Mouse (Mus musculus) ES-Bruce4 (cell line): ENCODE data around the gene Kcnq1. TPM values are rescaled to one million over a fixed set of nuclear protein-coding genes. Genes with fewer than 3 reads are reported as not detected.

Source experiments
- H3K27ac ChIP-seq: 2 replicates; pipeline ENCODE4 v1.5.1; 2012; ENCODE audit warnings: low read length, inconsistent platforms; ENCODE audit not compliant: insufficient read depth
- H3K27me3 ChIP-seq: 2 replicates; pipeline ENCODE4 v1.6.1; 2012; ENCODE audit warnings: mild to moderate bottlenecking, low read length, inconsistent platforms; ENCODE audit not compliant: control insufficient read depth, poor library complexity, insufficient read depth, severe bottlenecking
- H3K36me3 ChIP-seq: 2 replicates; pipeline ENCODE4 v1.6.1; 2012; ENCODE audit warnings: inconsistent platforms, mild to moderate bottlenecking, low read length, moderate library complexity; ENCODE audit not compliant: control insufficient read depth, poor library complexity, insufficient read depth, severe bottlenecking
- H3K4me1 ChIP-seq: one replicate; pipeline ENCODE4 v1.8.1; 2011; ENCODE audit warnings: low read length; ENCODE audit not compliant: control insufficient read depth, insufficient read depth
- H3K4me3 ChIP-seq: 2 replicates; pipeline ENCODE4 v1.5.1; 2011; ENCODE audit warnings: low read depth, mild to moderate bottlenecking, low read length
- H3K9ac ChIP-seq: 2 replicates; pipeline ENCODE4 v1.6.1; 2012; ENCODE audit warnings: low read depth, mild to moderate bottlenecking, inconsistent platforms; ENCODE audit not compliant: poor library complexity, severe bottlenecking
- H3K9me3 ChIP-seq: replicated peaks from 2 replicates; pipeline ENCODE4 v1.6.1; 2012; ENCODE audit warnings: mild to moderate bottlenecking, low read length, inconsistent platforms; ENCODE audit not compliant: control insufficient read depth, poor library complexity, insufficient read depth, severe bottlenecking
- CTCF ChIP-seq: IDR thresholded peaks from one replicate; pipeline ENCODE4 v1.8.1; 2011; ENCODE audit warnings: low read depth, low read length
- EP300 ChIP-seq: IDR thresholded peaks from 2 replicates; pipeline ENCODE4 v1.6.1; 2011; ENCODE audit warnings: low read depth, low read length; ENCODE audit not compliant: insufficient read depth
- POLR2A ChIP-seq: IDR thresholded peaks from one replicate; pipeline ENCODE4 v1.8.1; 2011; ENCODE audit warnings: low read length; ENCODE audit not compliant: insufficient read depth
- polyA plus RNA-seq: library from polyadenylated mRNA; stranded (reverse); fragments of >200 nt; gene quantifications from 2 replicates; pipeline ENCODE4 v1.2.4, GENCODE M21; 2011; ENCODE audit warnings: low read depth; ENCODE audit not compliant: missing spikeins, insufficient read depth, insufficient read length

The Kcnq1 gene
- polyA plus RNA-seq, 1 experiment = not detected

GRCm38 (mm10) chr7:143357109-143357508, 250.9 kb downstream of the Kcnq1 start:
- Histone ChIP-seq H3K9ac (no peak overlapping the region), H3K4me3 (no peak overlapping the region), H3K27me3 (no peaks in the 10 kb centered on the region), H3K9me3 (no peaks in the 10 kb centered on the region), H3K36me3 (no peaks in the 10 kb centered on the region), H3K4me1 (no peaks in the 10 kb centered on the region), H3K27ac (no peak overlapping the region)
- TF ChIP-seq CTCF (no peak), EP300 (no peak), POLR2A (no peak)

GRCm38 (mm10) chr7:143357831-143358230, 251.7 kb downstream of the Kcnq1 start:
- Histone ChIP-seq H3K4me1 (no peaks in the 10 kb centered on the region), H3K9me3 (no peaks in the 10 kb centered on the region), H3K36me3 (no peaks in the 10 kb centered on the region), H3K4me3 (no peak overlapping the region), H3K27ac (no peak overlapping the region), H3K27me3 (no peaks in the 10 kb centered on the region), H3K9ac (no peak overlapping the region)
- TF ChIP-seq CTCF (no peak), POLR2A (no peak), EP300 (no peak)

- Histone ChIP-seq H3K4me1 (no peaks in the 10 kb centered on the region), H3K9me3 (no peaks in the 10 kb centered on the region), H3K27me3 (no peaks in the 10 kb centered on the region), H3K27ac (no peak overlapping the region), H3K4me3 (no peak overlapping the region), H3K36me3 (no peaks in the 10 kb centered on the region), H3K9ac (no peak overlapping the region)
- TF ChIP-seq EP300 (no peak), POLR2A (no peak), CTCF (no peak)
Observed at GRCm38 (mm10) chr7:143359762-143360161, 253.6 kb downstream of the Kcnq1 start.

- no peak overlapping the region for H3K9ac ChIP-seq
- no peaks in the 10 kb centered on the region for H3K4me1 ChIP-seq
- no peaks in the 10 kb centered on the region for H3K9me3 ChIP-seq
- no peak overlapping the region for H3K4me3 ChIP-seq
- H3K36me3 ChIP-seq = no peaks in the 10 kb centered on the region
- H3K27me3 ChIP-seq = no peaks in the 10 kb centered on the region
- H3K27ac ChIP-seq = no peak overlapping the region
- TF ChIP-seq EP300 (no peak), CTCF (no peak), POLR2A (no peak)
Observed at GRCm38 (mm10) chr7:143360776-143361175, 254.6 kb downstream of the Kcnq1 start.

- Histone ChIP-seq H3K4me3 (no peak overlapping the region), H3K27me3 (no peaks in the 10 kb centered on the region), H3K27ac (no peak overlapping the region), H3K9me3 (no peaks in the 10 kb centered on the region), H3K36me3 (no peaks in the 10 kb centered on the region), H3K4me1 (no peaks in the 10 kb centered on the region), H3K9ac (no peak overlapping the region)
- no peak for TF ChIP-seq CTCF
- no peak for TF ChIP-seq EP300
- TF ChIP-seq POLR2A = no peak
Observed at GRCm38 (mm10) chr7:143364092-143364832, 258.1 kb downstream of the Kcnq1 start.

GRCm38 (mm10) chr7:143364969-143365839, 259.0 kb downstream of the Kcnq1 start:
- H3K27ac ChIP-seq = no peak overlapping the region
- H3K36me3 ChIP-seq = no peaks in the 10 kb centered on the region
- H3K27me3 ChIP-seq = no peaks in the 10 kb centered on the region
- H3K4me3 ChIP-seq = no peak overlapping the region
- TF ChIP-seq POLR2A (no peak), CTCF (no peak), EP300 (no peak)
- no peaks in the 10 kb centered on the region for H3K4me1 ChIP-seq
- H3K9me3 ChIP-seq = no peaks in the 10 kb centered on the region
- H3K9ac ChIP-seq = no peak overlapping the region
